Mouse (Mus musculus): ENCODE data around the gene Slc40a1. TPM values are rescaled to one million over a fixed set of nuclear protein-coding genes. Genes with fewer than 3 reads are reported as not detected.

Gene Slc40a1
- total RNA-seq, 2 experiments from 2014 or later: 8.6 to 11.2 TPM

Other genes starting within 250 kb of the Slc40a1 start
- 87.2 and 136 TPM in 2 replicates for gene Wdr75, start 131.4 kb downstream of the Slc40a1 start, total RNA-seq (2014; fragmentation: Nextera tagmentation)
- gene Wdr75, start 131.4 kb downstream of the Slc40a1 start, total RNA-seq (2017): 102 and 114 TPM in 2 replicates
- gene Gm5269, start 36.2 kb downstream of the Slc40a1 start, total RNA-seq (2014; fragmentation: Nextera tagmentation): not detected in 2 replicates
- not detected in 2 replicates for gene Gm5269, start 36.2 kb downstream of the Slc40a1 start, total RNA-seq (2017)
- gene Dnah7b, start 139.8 kb upstream of the Slc40a1 start, total RNA-seq (2014; fragmentation: Nextera tagmentation): not detected in 2 replicates
- not detected in 2 replicates for gene Dnah7b, start 139.8 kb upstream of the Slc40a1 start, total RNA-seq (2017)